Mouse (Mus musculus): ENCODE measurements at regions not wholly inside any gene's neighbourhood (a gene's known extent, or its start where the extent isn't known, plus 50 kb on each side); places are given as distances from the start of the nearest gene placed in this dataset.

DNA sequence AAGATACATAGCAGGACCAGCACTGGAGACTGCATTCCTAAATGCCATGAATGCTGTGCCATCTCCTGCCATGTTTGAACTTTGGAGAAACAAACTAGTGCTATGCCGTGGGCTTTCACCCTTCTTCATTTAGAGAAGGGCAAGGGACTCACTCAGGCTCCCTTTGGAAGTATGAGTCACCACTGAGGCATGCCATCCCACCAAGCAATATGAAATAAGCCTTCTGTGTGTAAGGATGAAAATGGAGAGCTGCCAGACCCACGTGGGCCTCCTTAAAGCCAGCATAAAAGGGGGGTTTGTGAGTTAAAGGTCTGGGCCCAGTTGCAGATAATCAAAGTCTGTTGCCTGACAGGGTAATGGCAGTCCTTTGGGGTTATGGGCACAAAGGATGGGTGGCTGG lies 159.0 kb downstream of the H2al1j start:
- no peak for DNase-seq (ENCODE audit: low spot score in 2 of 2)

DNA sequence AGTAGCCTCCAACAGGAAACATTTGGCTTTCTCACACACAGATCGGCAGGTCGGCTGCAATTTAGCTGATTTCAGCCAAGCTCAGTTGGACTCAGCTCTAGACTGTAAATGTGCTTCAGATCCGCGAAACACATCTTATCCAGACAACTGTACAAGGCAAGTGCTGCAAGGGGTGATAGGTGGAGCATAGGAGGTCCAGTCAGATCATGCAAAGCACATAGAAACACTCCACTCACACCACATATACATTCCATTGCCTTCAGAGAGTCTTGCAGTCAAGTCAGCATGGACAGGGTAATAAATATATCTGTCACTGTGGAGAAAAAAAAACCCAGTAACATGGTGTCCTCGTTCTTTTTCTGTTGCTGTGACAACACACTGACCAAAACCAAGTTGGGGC lies 160.3 kb downstream of the H2al1j start:
- DNase-seq (ENCODE audit: low spot score in 2 of 2): no peak

DNA sequence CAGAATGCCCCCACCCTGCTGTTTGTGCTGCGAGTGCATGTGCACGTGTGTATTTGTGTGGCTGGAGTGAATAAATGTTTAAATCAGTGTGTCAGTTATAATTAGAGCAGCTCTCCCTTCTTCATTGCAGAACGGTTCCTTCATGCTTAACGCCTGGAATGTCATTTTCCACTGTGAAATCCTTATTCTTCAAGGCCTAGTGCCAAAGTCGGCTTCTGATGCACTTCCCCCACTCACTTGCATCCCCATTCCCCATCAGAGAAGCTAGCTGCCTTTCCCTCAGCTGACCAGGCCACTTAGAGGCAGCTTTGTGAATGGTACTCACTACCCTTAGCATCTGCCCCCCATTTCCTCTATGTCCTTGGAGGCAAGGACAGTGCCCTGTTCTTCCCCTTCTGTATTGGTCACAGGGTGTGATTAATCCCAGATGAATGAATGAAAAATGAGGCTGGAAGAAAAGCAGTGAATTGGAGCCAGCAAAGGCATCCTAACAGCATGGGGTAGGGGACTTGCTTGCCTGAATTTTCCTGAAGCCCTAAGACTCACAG lies 162.6 kb downstream of the H2al1j start:
- DNase-seq (ENCODE audit: low spot score in 2 of 2): no peak

DNA sequence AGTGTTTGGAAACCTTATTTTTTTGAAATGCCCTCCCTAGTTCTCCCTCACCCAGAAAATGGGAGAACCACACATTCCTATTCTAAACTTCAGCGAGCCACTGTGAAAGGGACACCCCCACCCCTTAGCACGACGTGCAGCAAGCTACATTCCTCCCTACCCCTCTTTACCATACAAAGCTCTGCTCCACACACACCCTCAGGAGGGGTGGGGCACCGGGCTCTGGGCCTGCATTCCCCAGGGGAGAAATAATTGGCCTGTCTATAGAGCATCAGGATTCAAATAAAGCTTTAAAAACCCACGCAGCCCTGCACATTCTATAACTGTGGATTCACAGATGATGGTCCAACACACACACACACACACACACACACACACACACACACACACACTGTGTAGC lies 163.6 kb downstream of the H2al1j start:
- DNase-seq (ENCODE audit: low spot score in 2 of 2): no peak

DNA sequence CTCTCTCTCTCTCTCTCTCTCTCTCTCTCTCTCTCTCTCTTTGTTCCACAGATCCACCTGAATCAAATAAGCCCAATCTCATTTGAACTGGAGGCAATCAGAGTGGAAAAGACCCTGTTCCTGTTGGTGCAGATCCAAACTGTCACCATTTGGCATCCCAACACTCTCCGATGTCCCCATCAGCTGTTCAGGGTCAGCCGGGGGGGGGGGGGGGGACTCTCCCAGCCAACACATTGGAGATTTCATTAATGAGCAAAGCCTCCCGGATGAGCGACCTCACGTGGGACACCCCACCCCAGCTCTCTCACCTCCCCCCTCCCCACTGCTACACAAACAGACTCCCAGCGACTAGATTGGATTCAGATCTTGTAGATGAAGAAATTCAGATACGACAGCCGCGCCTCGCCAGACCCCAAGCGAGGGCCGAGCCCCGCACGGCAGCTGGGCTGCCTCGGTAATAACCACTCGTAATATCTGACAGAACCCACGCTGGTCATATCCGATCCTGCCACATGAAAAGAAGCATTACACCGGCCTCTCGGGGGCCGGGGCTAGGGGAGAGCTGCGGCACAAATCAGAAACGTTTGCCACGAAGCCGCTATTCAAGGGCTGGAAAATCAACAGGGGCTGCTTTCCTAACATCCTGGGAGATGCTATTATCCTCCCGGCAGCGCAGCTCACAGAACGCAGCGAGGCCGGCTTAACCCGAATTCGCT lies 164.2 kb downstream of the H2al1j start:
- DNase-seq (ENCODE audit: low spot score in 2 of 2): no peak

DNA sequence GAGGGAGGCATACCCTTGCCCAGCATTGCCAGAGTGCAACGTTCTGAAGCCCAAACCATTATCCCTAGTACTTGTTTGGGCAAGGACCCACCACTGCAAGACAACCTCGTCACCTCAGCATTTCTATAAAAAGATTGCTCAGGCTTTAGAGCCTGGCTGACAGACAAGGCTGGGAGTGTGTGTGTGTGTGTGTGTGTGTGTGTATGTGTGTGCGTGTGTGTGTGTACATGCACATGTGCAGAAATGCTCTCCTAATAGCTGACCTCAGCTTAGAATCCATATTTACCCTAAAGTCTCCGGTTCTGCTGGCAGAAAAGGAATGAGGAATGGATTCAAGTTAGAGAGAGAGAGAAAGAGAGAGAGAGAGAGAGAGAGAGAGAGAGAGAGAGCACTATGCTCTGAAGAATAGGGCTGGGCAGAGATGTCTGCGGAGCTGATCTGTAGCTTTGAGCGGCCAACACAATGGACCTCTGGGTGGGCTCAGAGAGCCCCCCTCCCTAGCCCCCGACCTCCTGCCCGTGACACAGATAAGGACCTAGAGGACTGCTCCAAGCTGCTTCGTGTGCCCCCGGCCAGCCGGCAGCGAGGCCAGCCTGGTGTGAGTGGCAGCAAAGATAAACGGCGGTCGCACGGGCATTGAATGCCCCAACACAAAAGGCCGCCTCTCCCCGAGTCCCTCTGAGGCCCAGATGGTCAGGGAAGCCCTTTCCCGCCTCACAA lies 166.1 kb downstream of the H2al1j start:
- no peak for DNase-seq (ENCODE audit: low spot score in 2 of 2)

DNA sequence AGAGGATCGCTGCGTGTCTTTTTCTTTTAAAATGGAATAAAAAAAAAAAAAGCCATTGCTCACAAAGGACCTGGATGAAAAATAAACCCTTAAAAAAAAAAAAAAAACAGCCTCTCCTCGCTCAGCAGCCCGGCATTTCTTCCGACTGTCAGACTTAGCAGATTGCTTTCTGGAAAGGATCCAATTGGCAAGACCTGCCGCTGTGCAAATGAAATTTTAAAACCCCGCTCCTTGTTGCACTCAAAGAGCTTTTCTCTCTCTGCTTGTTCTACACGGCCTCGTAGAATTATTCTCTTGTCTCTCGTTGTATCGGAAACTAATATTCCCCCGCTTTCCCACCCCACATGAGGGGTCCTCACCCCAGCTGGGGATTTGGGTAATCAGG lies 166.6 kb downstream of the H2al1j start:
- peak in 1 of 2 experiments; percentile 44 for DNase-seq (ENCODE audit: low spot score in 2 of 2)

DNA sequence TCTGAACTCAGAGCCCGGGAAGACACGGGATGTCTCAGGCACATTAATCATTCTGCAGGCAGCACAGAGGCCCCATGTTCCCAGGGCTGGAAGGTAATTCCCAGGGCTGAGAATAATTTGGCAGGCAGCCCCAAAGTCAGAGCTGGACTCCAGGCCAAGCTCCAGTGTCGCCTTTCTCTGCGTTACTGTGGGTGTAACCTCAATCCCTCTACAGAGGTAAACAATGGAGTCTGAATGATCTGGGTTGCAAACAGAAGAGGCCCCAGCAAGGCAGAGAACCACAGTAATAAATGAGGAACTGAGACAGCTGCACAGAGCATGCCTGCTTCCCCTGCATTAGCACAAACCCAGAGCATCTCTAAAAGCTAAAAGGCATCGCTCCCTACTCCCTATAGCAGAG lies 184.8 kb downstream of the H2al1j start:
- DNase-seq (ENCODE audit: low spot score in 2 of 2): no peak

DNA sequence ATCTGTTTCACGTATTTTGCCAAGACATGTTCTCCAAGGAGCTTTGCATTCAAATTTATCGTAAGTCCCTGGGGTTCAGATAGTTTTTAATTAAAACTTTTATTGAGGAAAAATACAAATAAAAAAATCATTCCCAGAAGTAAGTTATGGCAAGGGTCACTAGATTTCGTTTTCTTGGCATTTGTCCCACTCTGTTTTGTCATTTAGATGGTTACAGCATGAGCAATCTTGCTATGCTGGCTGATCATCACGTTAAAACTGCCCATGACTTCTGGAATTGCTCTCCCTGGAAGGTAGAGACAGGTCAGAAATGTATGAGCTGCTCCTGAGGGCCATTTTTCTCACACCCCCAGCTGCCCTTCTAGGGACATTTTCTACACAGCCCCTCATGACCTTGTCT lies 185.3 kb downstream of the H2al1j start:
- no peak for DNase-seq (ENCODE audit: low spot score in 2 of 2)

DNA sequence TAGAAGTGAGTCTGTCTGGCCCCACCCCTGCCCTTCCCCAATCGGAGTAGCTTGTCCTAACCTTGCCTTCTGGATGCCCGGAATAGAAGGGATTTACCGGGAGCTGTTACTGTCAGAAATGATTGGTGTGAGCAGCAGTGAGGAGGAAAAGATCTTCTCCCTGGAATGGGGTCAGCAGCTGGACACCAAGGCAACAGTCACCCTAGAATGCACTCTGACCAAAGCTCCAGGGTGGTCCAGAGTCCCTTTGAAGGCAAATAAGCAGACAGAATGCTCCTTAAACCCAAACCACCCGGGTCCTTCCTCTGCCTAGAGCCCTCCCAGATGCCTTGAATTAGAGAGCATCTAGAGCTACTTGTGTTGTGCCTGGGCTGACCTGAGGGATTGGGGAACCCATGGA lies 196.2 kb downstream of the H2al1j start:
- DNase-seq (ENCODE audit: low spot score in 2 of 2): no peak

DNA sequence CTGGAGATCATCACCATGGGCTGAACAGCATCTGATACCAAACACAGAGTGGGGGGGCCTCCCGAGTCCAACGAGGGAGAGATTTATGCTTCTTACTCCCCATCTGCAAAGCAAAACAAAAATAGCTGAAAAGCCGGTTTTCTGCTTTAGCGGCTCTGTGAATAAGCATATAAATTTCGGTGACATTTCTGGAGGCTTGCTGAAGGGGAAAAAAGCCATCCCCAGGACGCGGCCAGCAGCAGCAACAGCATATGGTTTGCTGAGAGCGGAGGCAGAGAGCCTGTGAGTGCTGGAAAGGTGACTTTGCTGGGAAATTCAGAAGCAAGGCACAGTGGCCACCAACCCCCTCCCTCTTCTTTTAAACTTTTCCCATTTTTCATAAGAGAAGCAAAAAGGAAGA lies 197.7 kb downstream of the H2al1j start:
- DNase-seq (ENCODE audit: low spot score in 2 of 2): peak in 1 of 2 experiments; percentile 34

DNA sequence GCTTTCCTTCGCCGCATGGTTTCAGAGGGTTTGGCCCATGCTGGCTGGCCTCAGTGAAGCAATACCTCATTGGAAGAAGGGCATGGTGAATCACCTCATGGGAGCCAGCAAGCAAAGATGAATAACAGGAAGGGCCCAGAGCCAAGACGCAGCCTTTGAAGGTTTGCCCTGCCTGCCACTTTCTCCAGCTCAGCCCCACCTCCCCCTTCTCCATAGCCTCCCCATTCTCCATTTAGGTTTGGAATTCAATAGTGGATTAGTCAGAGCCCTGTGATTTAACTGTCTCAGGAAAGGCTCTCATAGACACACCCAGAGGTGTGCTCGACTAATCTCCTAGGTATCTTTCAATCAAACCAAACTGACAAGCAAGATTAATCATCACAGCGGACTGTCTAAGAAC lies 201.0 kb downstream of the H2al1j start:
- DNase-seq (ENCODE audit: low spot score in 2 of 2): no peak

DNA sequence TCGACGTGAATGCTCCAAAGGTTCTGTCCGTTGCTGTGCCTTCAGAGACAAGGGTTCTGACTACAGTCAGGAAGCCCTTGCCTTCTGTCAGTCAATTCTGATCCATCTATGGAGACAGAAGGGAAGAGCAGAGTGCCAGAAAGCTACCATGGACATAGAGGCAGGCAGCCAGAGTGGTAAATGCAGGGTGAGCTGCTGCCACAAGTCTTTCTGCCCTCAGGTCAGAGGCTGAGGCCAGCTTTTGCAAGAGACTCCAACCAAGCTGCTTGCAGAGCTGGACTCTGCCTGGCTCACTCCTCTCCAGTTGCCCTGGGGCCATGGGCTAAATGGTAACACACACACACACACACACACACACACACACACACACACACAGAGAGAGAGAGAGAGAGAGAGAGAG lies 201.6 kb downstream of the H2al1j start:
- no peak for DNase-seq (ENCODE audit: low spot score in 2 of 2)

DNA sequence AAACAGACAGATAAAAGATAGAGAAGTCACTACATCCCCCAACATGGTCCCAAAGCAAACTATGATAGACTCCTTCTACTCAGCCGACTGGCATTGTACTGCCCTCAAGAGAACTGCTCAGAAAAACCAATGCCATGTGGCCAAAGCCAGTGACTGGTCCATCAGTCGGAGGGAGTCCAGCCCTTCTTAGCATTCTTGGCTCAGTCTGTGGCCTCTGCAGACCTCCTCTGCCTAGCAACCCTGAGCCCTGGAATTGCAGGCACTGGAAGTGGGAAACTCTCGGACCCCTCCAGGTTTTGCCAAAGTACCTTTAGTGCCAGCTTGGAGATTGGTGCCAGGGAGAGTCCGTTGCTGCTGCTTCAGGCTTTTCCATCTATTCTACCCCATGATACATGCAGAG lies 205.2 kb downstream of the H2al1j start:
- no peak for DNase-seq (ENCODE audit: low spot score in 2 of 2)

DNA sequence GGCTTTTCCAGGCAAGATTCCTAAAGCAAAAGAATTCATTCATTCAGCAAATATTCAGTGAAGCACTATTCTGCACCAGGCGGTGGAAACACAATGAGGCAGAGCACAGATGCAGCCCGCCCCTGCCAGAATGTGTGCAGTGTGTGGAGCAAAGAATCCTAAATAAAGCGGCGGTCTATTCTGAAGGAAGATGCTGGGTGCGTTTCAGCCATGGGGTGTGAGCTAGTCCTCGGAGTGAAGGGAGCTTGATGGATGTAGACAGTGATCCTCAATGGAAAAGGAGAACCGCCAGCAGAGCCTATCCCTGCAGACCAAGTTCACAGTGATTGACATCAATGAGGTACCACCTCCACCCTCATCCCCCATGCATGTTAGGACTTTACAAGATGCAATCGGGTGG lies 206.2 kb downstream of the H2al1j start:
- peak; percentile 19 to 31 for DNase-seq (ENCODE audit: low spot score in 2 of 2)

DNA sequence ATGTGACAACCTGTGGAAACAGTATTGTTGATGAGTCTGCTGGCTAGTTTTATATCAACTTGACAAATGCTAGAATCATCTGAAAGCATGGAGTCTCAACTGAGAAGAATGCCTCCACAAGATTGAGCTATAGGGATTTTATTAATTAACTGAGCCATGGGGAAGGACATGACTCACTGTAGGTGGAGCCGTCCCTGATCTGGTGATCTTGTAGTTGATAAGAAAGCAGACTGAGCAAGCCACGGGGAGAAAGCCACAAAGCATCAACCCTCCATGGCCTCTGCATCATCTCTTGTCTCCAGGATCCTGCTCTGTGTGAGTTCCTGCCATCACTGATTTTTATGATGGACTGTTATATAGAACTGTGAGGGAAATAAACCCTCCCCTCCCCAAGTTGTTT lies 213.4 kb downstream of the H2al1j start:
- DNase-seq (ENCODE audit: low spot score in 2 of 2): no peak

DNA sequence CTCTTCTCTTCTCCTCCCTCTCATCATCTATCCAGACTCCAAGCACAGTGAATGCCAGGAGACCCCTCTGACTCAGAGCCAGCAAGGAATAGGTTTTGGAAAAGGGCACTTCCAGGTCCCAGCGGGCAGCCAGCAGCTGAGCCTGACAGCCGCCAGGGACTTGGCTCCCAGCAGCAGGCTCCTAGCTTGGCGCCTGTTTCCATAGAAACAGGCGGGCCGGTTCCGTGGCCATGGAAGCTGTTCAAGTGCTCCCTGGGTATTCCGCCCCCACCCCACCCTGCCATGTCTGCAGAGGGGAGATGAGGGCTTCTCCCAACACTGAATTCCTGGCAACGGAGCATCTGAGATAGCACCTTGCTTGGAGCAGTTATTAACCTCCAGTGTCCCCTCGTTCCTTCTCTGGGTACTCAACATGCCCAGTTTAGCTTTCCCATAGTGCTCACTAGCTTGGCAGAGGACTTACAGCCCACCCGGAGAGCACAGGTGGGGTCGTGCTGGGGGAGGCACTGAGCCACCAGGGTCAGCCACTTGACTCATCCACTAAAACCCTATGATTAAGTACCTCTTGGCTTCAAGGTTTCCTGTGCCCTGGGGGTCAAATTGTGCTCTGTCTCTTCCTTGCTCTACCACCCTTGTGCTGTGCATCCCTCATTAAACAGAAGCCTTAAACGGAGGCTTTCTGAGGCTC lies 222.7 kb downstream of the H2al1j start:
- DNase-seq (ENCODE audit: low spot score in 2 of 2): no peak

DNA sequence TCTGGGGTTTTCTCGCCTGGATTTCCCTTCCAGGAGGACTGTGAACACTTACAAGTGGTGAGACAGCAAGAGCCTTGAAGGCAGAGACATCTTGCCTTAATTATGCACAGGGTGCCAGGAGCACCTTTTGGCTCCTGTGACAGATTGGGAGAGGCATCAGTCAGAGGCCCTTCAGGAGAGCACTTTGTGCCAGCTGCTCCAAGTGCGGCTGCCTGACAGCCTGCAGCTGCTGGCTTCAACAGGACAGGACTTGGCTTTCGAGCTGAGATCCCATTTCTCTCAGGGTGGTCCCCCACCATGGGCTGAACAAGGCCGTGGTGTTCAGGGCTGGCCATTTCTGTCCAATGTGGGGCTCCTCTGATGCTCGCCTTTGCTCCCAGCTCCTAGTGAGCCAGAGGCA lies 224.6 kb downstream of the H2al1j start:
- DNase-seq (ENCODE audit: low spot score in 2 of 2): no peak

DNA sequence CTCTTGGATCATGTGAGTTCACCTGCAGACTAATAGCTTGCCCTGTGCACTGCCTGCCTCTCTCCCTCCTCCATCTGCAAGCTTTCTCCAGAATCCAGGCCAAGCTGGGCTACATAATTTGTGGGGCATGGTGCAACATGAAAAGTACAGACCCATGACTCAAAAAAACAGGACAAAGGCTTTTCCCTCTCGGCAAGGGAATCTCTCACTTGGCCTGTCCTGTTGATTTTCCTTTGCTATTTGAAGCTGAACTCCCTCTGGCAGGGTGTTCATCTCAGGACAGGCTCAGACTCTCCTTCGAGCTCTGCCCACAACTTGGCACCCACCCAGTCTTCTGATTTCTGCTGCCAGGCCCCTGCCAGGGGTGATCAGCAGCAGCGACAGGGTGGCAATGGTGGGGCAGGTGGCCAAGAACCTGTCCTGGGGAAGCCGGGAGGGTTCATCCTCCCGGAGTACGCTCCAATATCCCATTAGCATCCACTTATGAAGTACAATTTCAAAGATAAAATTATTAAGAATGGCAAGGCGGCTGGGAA lies 227.5 kb downstream of the H2al1j start:
- no peak for DNase-seq (ENCODE audit: low spot score in 2 of 2)

DNA sequence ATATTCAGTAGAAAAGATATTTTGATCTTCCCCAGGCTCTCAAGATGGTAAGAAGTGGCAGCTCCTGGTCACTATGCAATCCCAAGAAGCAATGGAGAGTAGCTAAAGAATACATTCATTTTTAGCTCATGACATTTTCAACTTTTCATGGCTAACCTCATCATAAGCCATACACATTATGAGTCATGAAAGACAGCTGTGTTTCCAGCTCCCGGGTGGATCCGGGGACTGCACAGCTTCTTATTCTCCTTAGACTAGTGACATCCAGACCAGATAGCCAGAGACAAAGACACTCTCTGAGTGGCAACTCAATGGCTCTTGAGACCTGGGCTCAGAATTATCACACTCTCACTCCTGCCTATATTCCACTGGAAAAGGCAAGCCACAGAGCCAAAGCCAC lies 230.6 kb downstream of the H2al1j start:
- no peak for DNase-seq (ENCODE audit: low spot score in 2 of 2)

DNA sequence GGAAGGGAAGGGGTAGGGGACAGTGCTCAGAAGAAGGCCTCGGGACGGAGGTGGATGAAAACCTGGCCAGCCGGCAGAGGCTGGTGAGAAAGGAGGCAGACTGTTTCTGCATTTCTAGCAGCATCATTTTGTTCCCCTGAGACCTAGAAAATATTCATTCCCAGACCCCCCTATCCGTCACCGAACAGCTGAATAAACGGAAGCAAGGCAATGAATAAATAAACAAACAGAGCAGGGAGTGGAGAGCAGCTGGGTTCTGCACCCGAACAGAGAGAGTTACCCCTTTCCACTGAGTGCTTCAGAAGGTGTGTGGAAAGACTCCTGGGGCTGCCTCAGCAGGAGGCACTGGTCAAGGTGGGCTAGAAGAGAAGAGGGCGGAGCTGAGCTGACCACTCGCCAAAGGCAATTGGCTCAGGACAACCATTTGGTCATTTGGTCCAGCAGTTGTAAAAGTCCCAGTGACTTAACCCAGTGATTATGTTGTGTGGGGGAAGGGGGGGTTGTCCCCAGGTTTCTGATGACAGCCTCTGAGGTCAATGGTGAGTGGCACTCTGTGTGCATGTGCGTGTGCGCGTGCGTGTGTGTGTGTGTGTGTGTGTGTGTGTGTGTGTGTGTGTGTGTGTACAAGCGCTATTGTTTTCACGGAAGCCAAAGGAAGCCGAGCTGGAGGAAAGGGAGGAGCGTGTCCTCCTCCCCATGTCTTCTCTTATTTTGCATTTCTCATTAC lies 233.1 kb downstream of the H2al1j start:
- DNase-seq (ENCODE audit: low spot score in 2 of 2): no peak

DNA sequence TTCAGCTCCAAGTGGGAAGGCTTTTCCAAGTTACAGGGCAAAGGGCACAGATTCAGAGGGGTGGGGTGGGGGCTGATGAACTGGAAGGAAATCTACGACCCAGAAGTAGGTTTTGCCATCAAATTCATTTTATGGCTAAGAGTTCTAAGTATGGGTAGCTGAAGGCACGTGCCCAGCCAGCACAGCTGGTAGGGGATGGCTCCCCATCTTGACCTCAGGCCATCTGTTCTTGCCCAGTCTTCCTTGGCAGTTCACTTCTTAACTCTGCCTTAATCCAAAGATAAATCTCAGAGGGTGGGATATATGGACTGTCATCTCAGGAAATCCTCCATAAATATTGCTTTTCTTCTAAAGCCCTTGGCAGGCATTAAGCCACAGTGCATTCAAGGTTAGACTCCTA lies 238.3 kb downstream of the H2al1j start:
- DNase-seq (ENCODE audit: low spot score in 2 of 2): no peak

Data from frontal cortex, postnatal 36 days (tissue).